Mouse (Mus musculus) midbrain, postnatal 0 days (tissue): ENCODE measurements around the gene Zfc3h1. TPM values are rescaled to one million over a fixed set of nuclear protein-coding genes. Genes with fewer than 3 reads are reported as not detected.

Source experiments
- ATAC-seq: fragments of 200-750 bp; cut with Nextera tagmentation; 2 replicates; pipeline ENCODE4 v1.8.0; 2017; ENCODE audit warnings: moderate number of reproducible peaks, mild to moderate bottlenecking, moderate TSS enrichment, moderate library complexity; ENCODE audit not compliant: low FRiP score
- DNase-seq: peaks from one replicate; pipeline ENCODE4 v3.0.0-alpha.2; 2015; ENCODE audit warnings: low spot score
- H3K27ac ChIP-seq: fragments of 300-500 bp; sonication (generic); 2 replicates; pipeline ENCODE4 v1.5.1; 2014; ENCODE audit warnings: low read depth, mild to moderate bottlenecking, low read length, mixed read lengths
- H3K27me3 ChIP-seq: fragments of 300-500 bp; sonication (generic); 2 replicates; pipeline ENCODE4 v1.6.1; 2014; ENCODE audit warnings: low read length, control low read depth, mixed read lengths; ENCODE audit not compliant: insufficient read depth
- H3K36me3 ChIP-seq: fragments of 300-500 bp; sonication (generic); 2 replicates; pipeline ENCODE4 v1.6.1; 2014; ENCODE audit warnings: low read length, control low read depth, mixed read lengths; ENCODE audit not compliant: insufficient read depth
- H3K4me1 ChIP-seq: fragments of 300-500 bp; sonication (generic); 2 replicates; pipeline ENCODE4 v1.6.1; 2014; ENCODE audit warnings: mild to moderate bottlenecking, control low read depth, antibody characterized with exemption, low read length, mixed read lengths; ENCODE audit not compliant: insufficient read depth
- H3K4me2 ChIP-seq: fragments of 300-500 bp; sonication (generic); 2 replicates; pipeline ENCODE4 v1.6.1; 2014; ENCODE audit warnings: low read depth, mild to moderate bottlenecking, low read length, mixed read lengths; ENCODE audit not compliant: poor library complexity, severe bottlenecking
- H3K4me3 ChIP-seq: fragments of 300-500 bp; sonication (generic); 2 replicates; pipeline ENCODE4 v1.5.1; 2014; ENCODE audit warnings: low read depth, mild to moderate bottlenecking, low read length, moderate library complexity
- H3K9ac ChIP-seq: fragments of 300-500 bp; sonication (generic); replicated peaks from 2 replicates; pipeline ENCODE4 v1.6.1; 2014; ENCODE audit warnings: mild to moderate bottlenecking, low read length, moderate library complexity, mixed read lengths; ENCODE audit not compliant: poor library complexity, severe bottlenecking
- H3K9me3 ChIP-seq: fragments of 300-500 bp; sonication (generic); 2 replicates; pipeline ENCODE4 v1.6.1; 2016; ENCODE audit warnings: low read length, control low read depth
- CTCF ChIP-seq: IDR thresholded peaks from 2 replicates; pipeline ENCODE4 v1.5.1; 2016; ENCODE audit warnings: antibody characterized with exemption, mild to moderate bottlenecking
- WGBS: fragments of 180-500 bp; shearing (Covaris S2); extraction: QIAGEN DNeasy Blood & Tissue Kit; methylation state at CpG from one replicate; pipeline ENCODE4 v1.1.7; 2014; 5-methylcytosine and 5-hydroxymethylcytosine counted together
- polyA plus RNA-seq: library from polyadenylated mRNA; unstranded; fragments of >200 nt; fragmentation: Nextera tagmentation; extraction: Ambion mirVana; gene quantifications from 2 replicates; pipeline ENCODE4 v1.2.1, GENCODE M21; 2015
- total RNA-seq: library from RNA; depleted of rRNA; stranded (reverse); fragments of >200 nt; gene quantifications from 2 replicates; pipeline ENCODE4 v1.2.3, GENCODE M21; 2014

Zfc3h1 gene
- total and polyA plus RNA-seq, 2 experiments from 2014 or later = 10.6 to 43.2 TPM

GRCm38 (mm10) chr10:115391076-115391475 is 6.3 kb downstream of the Zfc3h1 start:
- no peaks in the 10 kb centered on the region for H3K9me3 ChIP-seq

DNA sequence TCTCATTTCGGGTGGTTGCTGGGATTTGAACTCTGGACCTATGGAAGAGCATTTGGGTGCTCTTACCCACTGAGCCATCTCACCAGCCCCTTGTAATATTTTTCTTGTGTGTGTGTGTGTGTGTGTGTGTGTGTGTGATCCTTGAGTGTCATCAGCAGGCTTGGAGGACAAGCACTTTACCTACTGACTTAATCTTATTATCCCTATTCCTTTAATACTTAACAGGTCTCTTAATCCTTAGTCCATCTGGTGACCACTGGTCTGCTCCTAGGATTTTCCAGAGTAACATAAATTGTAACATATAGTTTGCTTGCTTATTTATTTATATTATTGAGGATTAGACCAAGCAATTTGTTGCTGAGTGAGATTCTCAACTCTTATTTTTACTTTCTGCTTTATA is 7.1 kb downstream of the Zfc3h1 start:
- ATAC-seq (no peak), DNase-seq (no peak)
- Histone ChIP-seq H3K4me1 (peaks cover 3% of the 10 kb centered on the region), H3K9me3 (no peaks in the 10 kb centered on the region), H3K4me3 (no peak overlapping the region), H3K27me3 (no peaks in the 10 kb centered on the region), H3K4me2 (no peak overlapping the region), H3K36me3 (peaks cover 10% of the 10 kb centered on the region; the same call in 1 of the 2 replicates), H3K27ac (no peak overlapping the region), H3K9ac (no peak overlapping the region)
- TF ChIP-seq CTCF = no peak
- 90% methylated on average over 1 of the region's 1 CpGs for WGBS

More at GRCm38 (mm10) chr10:115391076-115391475, 6.3 kb downstream of the Zfc3h1 start:
- peaks cover 10% of the 10 kb centered on the region; the same call in 1 of the 2 replicates for H3K36me3 ChIP-seq
- H3K4me3 ChIP-seq = no peak overlapping the region
- H3K4me1 ChIP-seq = peaks cover 8% of the 10 kb centered on the region
- 91% methylated on average over 4 of the region's 4 CpGs for WGBS
- no peak overlapping the region for H3K9ac ChIP-seq
- H3K4me2 ChIP-seq = no peak overlapping the region
- no peak overlapping the region for H3K27ac ChIP-seq
- ATAC-seq (no peak), DNase-seq (no peak)
- H3K27me3 ChIP-seq = no peaks in the 10 kb centered on the region
- TF ChIP-seq CTCF = no peak

DNA sequence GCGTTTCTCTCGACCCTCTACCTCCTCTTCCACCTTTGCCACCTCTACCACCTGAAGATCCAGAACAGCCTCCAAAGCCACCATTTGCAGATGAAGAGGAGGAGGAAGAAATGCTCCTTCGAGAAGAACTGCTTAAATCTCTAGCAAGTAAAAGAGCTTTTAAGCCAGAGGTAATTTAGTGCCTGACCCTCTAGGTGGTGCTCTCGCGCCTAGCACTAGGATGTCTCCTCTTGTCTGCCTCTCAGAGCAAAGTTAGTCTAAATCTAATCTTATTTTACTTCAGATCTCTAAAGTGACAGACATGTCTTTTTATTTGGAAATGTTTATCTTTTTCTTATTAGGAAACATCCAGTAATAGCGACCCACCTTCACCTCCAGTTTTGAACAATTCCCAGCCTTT is 21.6 kb downstream of the Zfc3h1 start:
- TF ChIP-seq CTCF = peak; percentile 87
- ATAC-seq = no peak
- no peak overlapping the region for H3K4me2 ChIP-seq

GRCm38 (mm10) chr10:115413496-115413895 is 28.7 kb downstream of the Zfc3h1 start:
- Histone ChIP-seq H3K4me3 (no peak overlapping the region), H3K9me3 (no peaks in the 10 kb centered on the region), H3K27ac (no peak overlapping the region), H3K9ac (no peak overlapping the region), H3K4me1 (no peaks in the 10 kb centered on the region), H3K4me2 (no peak overlapping the region), H3K36me3 (peaks cover 46% of the 10 kb centered on the region), H3K27me3 (no peaks in the 10 kb centered on the region)
- WGBS = 93% methylated on average over 2 of the region's 2 CpGs
- ATAC-seq = no peak
- DNase-seq = no peak
- no peak for TF ChIP-seq CTCF

More for the DNA sequence above, 21.6 kb downstream of the Zfc3h1 start:
- H3K27ac ChIP-seq = no peak overlapping the region
- DNase-seq = peak; percentile 80
- 60% methylated on average over 6 of the region's 6 CpGs for WGBS
- H3K36me3 ChIP-seq = peaks cover 29% of the 10 kb centered on the region
- H3K27me3 ChIP-seq = no peaks in the 10 kb centered on the region
- no peak overlapping the region for H3K9ac ChIP-seq
- H3K4me1 ChIP-seq = no peaks in the 10 kb centered on the region
- no peaks in the 10 kb centered on the region for H3K9me3 ChIP-seq
- no peak overlapping the region for H3K4me3 ChIP-seq

DNA sequence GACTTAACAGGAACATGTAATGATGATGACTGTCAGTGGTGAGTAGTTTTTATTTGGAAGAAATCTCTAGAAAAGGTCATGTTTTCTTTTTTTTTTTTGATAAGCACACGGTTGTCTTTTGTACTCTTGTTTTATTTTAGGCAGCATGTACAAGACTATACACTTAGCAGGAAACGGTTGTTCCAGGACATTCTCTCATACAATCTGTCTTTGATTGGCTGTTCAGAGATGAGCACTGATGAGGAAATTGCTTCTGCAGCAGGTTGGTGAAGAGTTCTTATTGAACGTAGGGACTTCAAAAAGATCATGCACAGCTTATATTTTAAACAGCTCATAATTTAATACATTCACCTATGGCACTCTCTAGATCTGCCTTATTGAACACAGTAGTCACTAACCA is 29.3 kb downstream of the Zfc3h1 start:
- H3K9ac ChIP-seq = no peak overlapping the region

GRCm38 (mm10) chr10:115421976-115422375 is 37.2 kb downstream of the Zfc3h1 start:
- ATAC-seq (no peak), DNase-seq (no peak)
- no peaks in the 10 kb centered on the region for H3K4me1 ChIP-seq
- no peak overlapping the region for H3K4me3 ChIP-seq
- H3K27me3 ChIP-seq = no peaks in the 10 kb centered on the region
- TF ChIP-seq CTCF = no peak
- no peak overlapping the region for H3K9ac ChIP-seq
- H3K27ac ChIP-seq = no peak overlapping the region
- WGBS = 85% methylated on average over 4 of the region's 4 CpGs
- no peak overlapping the region for H3K4me2 ChIP-seq
- H3K9me3 ChIP-seq = no peaks in the 10 kb centered on the region
- H3K36me3 ChIP-seq = peaks cover 21% of the 10 kb centered on the region; the same call in 1 of the 2 replicates

More for the DNA sequence above, 29.3 kb downstream of the Zfc3h1 start:
- H3K4me2 ChIP-seq = no peak overlapping the region
- ATAC-seq = no peak
- H3K4me1 ChIP-seq = no peaks in the 10 kb centered on the region
- H3K27ac ChIP-seq = no peak overlapping the region
- DNase-seq = no peak
- 86% methylated on average over 3 of the region's 3 CpGs for WGBS
- no peaks in the 10 kb centered on the region for H3K9me3 ChIP-seq
- no peak overlapping the region for H3K4me3 ChIP-seq
- no peaks in the 10 kb centered on the region for H3K27me3 ChIP-seq
- H3K36me3 ChIP-seq = peaks cover 44% of the 10 kb centered on the region
- TF ChIP-seq CTCF = no peak
